Mouse (Mus musculus): Measurements from ENCODE around the gene Shf. TPM values are rescaled to one million over a fixed set of nuclear protein-coding genes. Genes with fewer than 3 reads are reported as not detected.

Shf gene
- polyA plus RNA-seq, 1 experiment from 2014 or later = 17.5 TPM

GRCm38 (mm10) chr2:122379292-122379650, 10.3 kb upstream of the Shf start:
- no peak overlapping the region for H3K4me2 ChIP-seq (ENCODE audit: low read depth, low read length)
- no peak overlapping the region for H3K9ac ChIP-seq (replicated peaks; ENCODE audit: low read depth, low read length)
- no peaks in the 10 kb centered on the region for H3K9me3 ChIP-seq (ENCODE audit: control insufficient read depth, low read length)
- 52% methylated on average over 2 of the region's 2 CpGs for WGBS
- H3K4me1 ChIP-seq (ENCODE audit: control insufficient read depth, insufficient read depth, low read length) = 0 out of 2 replicates have a peak, but pooled peaks cover 2% of the 10 kb centered on the region
- no peaks in the 10 kb centered on the region for H3K36me3 ChIP-seq (ENCODE audit: control insufficient read depth, insufficient read depth, low read length)
- no peak overlapping the region for H3K4me3 ChIP-seq (ENCODE audit: low read depth, low read length)
- H3K27me3 ChIP-seq (ENCODE audit: control insufficient read depth, insufficient read depth, low read length) = no peaks in the 10 kb centered on the region
- no peak for ATAC-seq (ENCODE audit: low read depth)
- no peak overlapping the region for H3K27ac ChIP-seq (ENCODE audit: low read depth, low read length)

DNA sequence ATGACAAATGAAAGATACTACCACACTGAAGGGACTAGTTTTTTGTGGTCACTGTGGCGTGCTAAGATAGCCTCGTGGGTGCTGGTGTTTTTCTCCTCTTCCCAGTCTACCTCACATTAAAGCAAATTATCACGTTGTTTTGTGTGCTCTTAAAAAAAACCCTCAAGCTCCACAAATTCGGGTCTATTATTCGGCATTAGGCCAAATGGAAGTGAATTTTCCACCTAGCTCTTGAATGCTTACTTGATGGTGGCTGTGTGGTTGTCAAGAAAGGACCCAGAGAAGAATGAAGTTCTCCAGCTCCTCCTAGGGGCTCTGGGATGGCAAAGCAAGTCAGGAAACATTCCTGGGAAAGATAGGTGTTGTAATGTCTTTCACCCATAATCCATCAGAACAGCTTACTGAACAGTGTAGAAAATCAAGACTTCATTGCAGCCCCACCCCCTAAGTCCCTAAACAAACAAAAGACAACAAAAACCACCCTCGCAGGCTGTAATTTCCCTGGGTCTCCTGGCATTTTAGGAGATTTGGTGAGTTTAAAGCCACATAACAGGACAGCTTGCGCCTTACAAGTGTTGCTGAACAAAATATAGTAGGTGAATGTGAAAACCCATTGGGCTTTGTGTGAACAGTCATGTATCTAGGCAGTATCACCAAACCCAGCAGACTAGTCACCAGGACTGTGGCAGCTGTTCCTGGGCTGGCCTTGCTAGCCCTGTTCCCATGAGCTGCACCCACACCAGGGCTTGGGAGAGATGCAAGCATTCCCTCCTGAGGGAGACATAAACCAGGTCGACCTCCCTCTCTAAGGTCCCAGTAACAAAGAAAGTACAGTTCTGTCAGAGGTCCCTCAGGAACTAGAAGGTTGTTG, 9.7 kb upstream of the Shf start:
- no peaks in the 10 kb centered on the region for H3K9me3 ChIP-seq (ENCODE audit: control insufficient read depth, low read length)
- 19% methylated on average over 8 of the region's 8 CpGs for WGBS
- peak overlapping the region; percentile 39 for H3K4me2 ChIP-seq (ENCODE audit: low read depth, low read length)
- no peak for ATAC-seq (ENCODE audit: low read depth)
- no peak overlapping the region for H3K9ac ChIP-seq (replicated peaks; ENCODE audit: low read depth, low read length)
- H3K4me1 ChIP-seq (ENCODE audit: control insufficient read depth, insufficient read depth, low read length) = 0 out of 2 replicates have a peak, but pooled peaks cover 2% of the 10 kb centered on the region
- no peaks in the 10 kb centered on the region for H3K27me3 ChIP-seq (ENCODE audit: control insufficient read depth, insufficient read depth, low read length)
- H3K4me3 ChIP-seq (ENCODE audit: low read depth, low read length) = peak overlapping the region; percentile 54
- H3K36me3 ChIP-seq (ENCODE audit: control insufficient read depth, insufficient read depth, low read length) = no peaks in the 10 kb centered on the region
- peak overlapping the region; percentile 89 for H3K27ac ChIP-seq (ENCODE audit: low read depth, low read length)

DNA sequence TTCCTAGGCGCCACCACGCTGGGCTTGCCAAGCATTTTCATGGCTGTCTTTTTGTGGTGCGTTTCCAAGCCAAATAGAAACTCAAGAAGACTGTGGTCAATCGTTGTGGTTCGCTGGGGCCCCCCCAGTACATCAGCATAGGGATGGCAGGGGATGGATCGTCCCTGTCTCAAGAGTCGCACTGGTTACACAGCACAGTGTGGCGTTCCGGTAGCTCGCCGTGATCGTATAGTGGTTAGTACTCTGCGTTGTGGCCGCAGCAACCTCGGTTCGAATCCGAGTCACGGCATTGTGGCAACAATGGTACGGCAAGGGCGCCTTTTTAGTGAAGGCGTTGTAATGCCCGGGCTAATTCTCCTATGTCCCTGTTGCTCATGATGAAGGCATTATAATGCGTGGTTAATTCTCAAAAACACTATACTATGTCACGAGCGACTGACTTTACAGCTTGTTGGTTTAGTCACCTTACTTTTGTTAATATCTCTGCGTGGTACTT, 8.8 kb upstream of the Shf start:
- H3K9me3 ChIP-seq (ENCODE audit: control insufficient read depth, low read length) = no peaks in the 10 kb centered on the region
- H3K36me3 ChIP-seq (ENCODE audit: control insufficient read depth, insufficient read depth, low read length) = no peaks in the 10 kb centered on the region
- 0 out of 2 replicates have a peak, but pooled peaks cover 2% of the 10 kb centered on the region for H3K4me1 ChIP-seq (ENCODE audit: control insufficient read depth, insufficient read depth, low read length)
- peak overlapping the region; percentile 57 for H3K9ac ChIP-seq (replicated peaks; ENCODE audit: low read depth, low read length)
- peak overlapping the region; percentile 39 for H3K4me2 ChIP-seq (ENCODE audit: low read depth, low read length)
- H3K27ac ChIP-seq (ENCODE audit: low read depth, low read length) = peak overlapping the region; percentile 89
- peak; percentile 82 for ATAC-seq (ENCODE audit: low read depth)
- peak overlapping the region; percentile 54 for H3K4me3 ChIP-seq (ENCODE audit: low read depth, low read length)
- 0% methylated on average over 26 of the region's 26 CpGs for WGBS
- no peaks in the 10 kb centered on the region for H3K27me3 ChIP-seq (ENCODE audit: control insufficient read depth, insufficient read depth, low read length)

DNA sequence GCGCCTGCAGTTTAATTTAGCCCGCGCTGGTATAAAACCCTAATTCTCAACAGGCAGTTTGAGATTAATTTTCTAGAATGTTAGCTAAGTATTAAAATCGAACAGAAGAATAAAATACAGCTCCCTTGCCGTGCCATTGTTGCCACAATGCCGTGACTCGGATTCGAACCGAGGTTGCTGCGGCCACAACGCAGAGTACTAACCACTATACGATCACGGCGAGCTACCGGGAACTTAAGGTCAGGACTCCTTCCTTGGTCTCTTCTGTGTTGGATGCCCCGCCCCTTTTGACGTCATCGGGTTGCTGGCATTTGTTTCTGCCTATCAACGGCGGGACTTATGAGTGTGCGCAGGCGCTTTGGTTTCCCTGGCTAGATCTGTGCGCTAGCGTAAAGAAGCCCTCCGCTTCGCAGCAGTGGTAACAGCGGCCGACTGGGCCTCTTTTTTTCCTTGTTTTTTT, 8.3 kb upstream of the Shf start:
- H3K9ac ChIP-seq (replicated peaks; ENCODE audit: low read depth, low read length) = peak overlapping the region; percentile 57
- peak overlapping the region; percentile 39; the same call in 1 of the 2 replicates for H3K4me2 ChIP-seq (ENCODE audit: low read depth, low read length)
- under 1% methylated on average over 28 of the region's 28 CpGs for WGBS
- peak overlapping the region; percentile 89 for H3K27ac ChIP-seq (ENCODE audit: low read depth, low read length)
- ATAC-seq (ENCODE audit: low read depth) = peak; percentile 91
- H3K4me3 ChIP-seq (ENCODE audit: low read depth, low read length) = peak overlapping the region; percentile 54
- no peaks in the 10 kb centered on the region for H3K36me3 ChIP-seq (ENCODE audit: control insufficient read depth, insufficient read depth, low read length)
- H3K4me1 ChIP-seq (ENCODE audit: control insufficient read depth, insufficient read depth, low read length) = 0 out of 2 replicates have a peak, but pooled peaks cover 2% of the 10 kb centered on the region
- H3K9me3 ChIP-seq (ENCODE audit: control insufficient read depth, low read length) = no peaks in the 10 kb centered on the region
- H3K27me3 ChIP-seq (ENCODE audit: control insufficient read depth, insufficient read depth, low read length) = no peaks in the 10 kb centered on the region

DNA sequence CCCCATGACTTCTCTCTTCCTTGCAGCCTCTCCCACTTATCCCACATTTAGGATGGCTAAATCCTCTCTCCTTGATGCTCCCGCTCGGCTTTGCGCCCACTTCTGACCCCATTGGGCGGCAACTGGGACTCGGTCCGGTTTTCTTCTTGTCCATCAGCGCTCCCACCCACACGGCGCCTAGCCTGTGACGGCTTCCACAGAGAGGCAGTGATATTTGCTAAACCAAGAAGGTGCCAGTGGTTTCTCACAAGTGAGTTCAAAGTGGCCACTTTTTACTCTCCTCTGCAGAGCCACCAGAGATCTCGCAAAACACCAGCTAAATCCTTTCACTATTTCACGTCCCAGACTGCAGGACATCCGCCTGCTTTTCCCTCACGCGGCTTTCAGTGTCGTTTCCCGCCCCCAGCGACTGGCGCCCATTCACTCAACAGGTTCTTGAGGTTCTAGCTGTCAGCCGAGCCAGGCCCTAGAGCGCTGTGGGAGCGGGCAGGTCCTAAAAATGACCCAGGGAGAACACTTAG, 7.1 kb upstream of the Shf start:
- peak overlapping the region; percentile 79 for H3K27ac ChIP-seq (ENCODE audit: low read depth, low read length)
- H3K9me3 ChIP-seq (ENCODE audit: control insufficient read depth, low read length) = no peaks in the 10 kb centered on the region
- H3K9ac ChIP-seq (replicated peaks; ENCODE audit: low read depth, low read length) = peak overlapping the region; percentile 56
- H3K4me2 ChIP-seq (ENCODE audit: low read depth, low read length) = peak overlapping the region; percentile 92
- under 1% methylated on average over 22 of the region's 22 CpGs for WGBS
- peak overlapping the region; percentile 52 for H3K4me3 ChIP-seq (ENCODE audit: low read depth, low read length)
- no peak for ATAC-seq (ENCODE audit: low read depth)
- H3K36me3 ChIP-seq (ENCODE audit: control insufficient read depth, insufficient read depth, low read length) = no peaks in the 10 kb centered on the region
- H3K27me3 ChIP-seq (ENCODE audit: control insufficient read depth, insufficient read depth, low read length) = no peaks in the 10 kb centered on the region
- H3K4me1 ChIP-seq (ENCODE audit: control insufficient read depth, insufficient read depth, low read length) = 0 out of 2 replicates have a peak, but pooled peaks cover 2% of the 10 kb centered on the region

DNA sequence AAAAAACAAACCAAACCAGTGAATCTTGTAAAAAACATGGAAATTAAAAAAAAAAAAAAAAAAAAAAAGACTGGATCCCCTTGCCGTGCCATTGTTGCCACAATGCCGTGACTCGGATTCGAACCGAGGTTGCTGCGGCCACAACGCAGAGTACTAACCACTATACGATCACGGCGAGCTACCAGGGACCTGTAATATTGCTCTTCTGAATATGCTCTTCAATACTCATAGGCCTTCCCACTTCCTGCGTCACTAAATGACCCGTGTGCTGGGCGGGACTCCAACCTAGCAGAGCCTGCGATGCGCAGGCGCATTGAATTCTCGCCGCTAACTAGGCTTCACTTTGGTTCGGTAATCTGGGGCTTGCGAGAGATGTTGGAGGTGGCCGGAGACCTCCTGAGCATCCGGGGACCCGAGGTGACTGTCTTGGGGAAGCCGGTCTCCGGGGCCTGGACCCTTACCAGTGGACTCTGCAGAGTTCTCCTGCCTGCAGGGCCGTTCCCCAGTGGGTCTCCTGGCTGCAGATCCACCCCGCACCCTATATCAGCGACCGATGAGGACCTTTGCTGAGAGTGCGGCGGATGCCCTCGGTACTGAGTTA, 6.5 kb upstream of the Shf start:
- Histone ChIP-seq H3K4me2 (ENCODE audit: low read depth, low read length) (peak overlapping the region; percentile 92), H3K9me3 (ENCODE audit: control insufficient read depth, low read length) (no peaks in the 10 kb centered on the region)
- under 1% methylated on average over 32 of the region's 32 CpGs for WGBS

GRCm38 (mm10) chr2:122374666-122375331, 5.8 kb upstream of the Shf start:
- no peak for ATAC-seq (ENCODE audit: low read depth)
- Histone ChIP-seq H3K27ac (ENCODE audit: low read depth, low read length) (peak overlapping the region; percentile 80), H3K4me3 (ENCODE audit: low read depth, low read length) (peak overlapping the region; percentile 52), H3K9me3 (ENCODE audit: control insufficient read depth, low read length) (no peaks in the 10 kb centered on the region), H3K36me3 (ENCODE audit: control insufficient read depth, insufficient read depth, low read length) (no peaks in the 10 kb centered on the region), H3K4me2 (ENCODE audit: low read depth, low read length) (peak overlapping the region; percentile 50), H3K4me1 (ENCODE audit: control insufficient read depth, insufficient read depth, low read length) (0 out of 2 replicates have a peak, but pooled peaks cover 2% of the 10 kb centered on the region), H3K27me3 (ENCODE audit: control insufficient read depth, insufficient read depth, low read length) (no peaks in the 10 kb centered on the region), H3K9ac (replicated peaks; ENCODE audit: low read depth, low read length) (peak overlapping the region; percentile 51)
- 15% methylated on average over 23 of the region's 23 CpGs for WGBS

More for the DNA sequence above, 6.5 kb upstream of the Shf start:
- Histone ChIP-seq H3K36me3 (ENCODE audit: control insufficient read depth, insufficient read depth, low read length) (no peaks in the 10 kb centered on the region), H3K9ac (replicated peaks; ENCODE audit: low read depth, low read length) (peak overlapping the region; percentile 56), H3K4me3 (ENCODE audit: low read depth, low read length) (peak overlapping the region; percentile 52), H3K27ac (ENCODE audit: low read depth, low read length) (peak overlapping the region; percentile 79), H3K4me1 (ENCODE audit: control insufficient read depth, insufficient read depth, low read length) (0 out of 2 replicates have a peak, but pooled peaks cover 2% of the 10 kb centered on the region), H3K27me3 (ENCODE audit: control insufficient read depth, insufficient read depth, low read length) (no peaks in the 10 kb centered on the region)
- ATAC-seq (ENCODE audit: low read depth) = peak; percentile 83

DNA sequence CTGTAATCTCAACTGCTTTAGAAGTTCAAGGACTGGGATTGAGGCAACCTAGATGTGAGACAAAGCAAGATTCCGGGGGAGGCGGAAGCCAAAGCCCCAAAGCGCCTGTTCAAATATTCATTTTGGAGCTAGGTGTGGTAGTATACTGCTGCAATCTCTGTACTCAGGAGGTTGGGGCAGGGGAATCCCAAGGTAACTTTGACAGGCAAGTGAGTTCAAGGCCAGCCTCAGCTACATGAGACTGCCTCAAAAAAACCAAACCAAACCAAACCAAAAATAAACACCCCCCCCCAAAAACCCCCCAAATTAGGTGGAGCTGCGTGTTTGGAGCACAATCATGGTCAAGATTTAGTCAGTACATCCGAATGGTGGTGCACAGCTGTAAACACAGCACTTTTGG, 5.0 kb upstream of the Shf start:
- H3K4me3 ChIP-seq (ENCODE audit: low read depth, low read length) = no peak overlapping the region

More for the DNA sequence above, 5.0 kb upstream of the Shf start:
- no peaks in the 10 kb centered on the region for H3K36me3 ChIP-seq (ENCODE audit: control insufficient read depth, insufficient read depth, low read length)
- no peak overlapping the region for H3K9ac ChIP-seq (replicated peaks; ENCODE audit: low read depth, low read length)
- no peaks in the 10 kb centered on the region for H3K27me3 ChIP-seq (ENCODE audit: control insufficient read depth, insufficient read depth, low read length)
- H3K4me2 ChIP-seq (ENCODE audit: low read depth, low read length) = no peak overlapping the region
- 84% methylated on average over 5 of the region's 5 CpGs for WGBS
- 0 out of 2 replicates have a peak, but pooled peaks cover 2% of the 10 kb centered on the region for H3K4me1 ChIP-seq (ENCODE audit: control insufficient read depth, insufficient read depth, low read length)
- H3K27ac ChIP-seq (ENCODE audit: low read depth, low read length) = no peak overlapping the region
- ATAC-seq (ENCODE audit: low read depth) = no peak
- no peaks in the 10 kb centered on the region for H3K9me3 ChIP-seq (ENCODE audit: control insufficient read depth, low read length)

Data from neural tube, embryonic 14.5 days (tissue).